Mouse (Mus musculus) G1E (cell line): Measurements from ENCODE around the gene Csgalnact2.

Experiments
- CTCF ChIP-seq: IDR thresholded peaks from 2 replicates; pipeline ENCODE4 v1.5.1; 2012; ENCODE audit warnings: low read depth, low read length, inconsistent platforms, mixed read lengths
- GATA1 ChIP-seq: IDR thresholded peaks from 2 replicates; pipeline ENCODE4 v1.6.1; 2012; ENCODE audit warnings: borderline replicate concordance, low read length, inconsistent platforms, mixed read lengths
- GATA2 ChIP-seq: IDR thresholded peaks from 2 replicates; pipeline ENCODE4 v1.6.1; 2012; ENCODE audit warnings: low read depth, low read length, inconsistent platforms, borderline replicate concordance
- POLR2AphosphoS5 ChIP-seq: IDR thresholded peaks from 2 replicates; pipeline ENCODE4 v1.6.1; 2012; ENCODE audit warnings: low read depth, low read length, inconsistent platforms; ENCODE audit not compliant: insufficient replicate concordance
- TAL1 ChIP-seq: conservative IDR thresholded peaks from 2 replicates; pipeline ENCODE4 v1.6.1; 2012; ENCODE audit warnings: low read depth, low read length, inconsistent platforms, mixed read lengths

DNA sequence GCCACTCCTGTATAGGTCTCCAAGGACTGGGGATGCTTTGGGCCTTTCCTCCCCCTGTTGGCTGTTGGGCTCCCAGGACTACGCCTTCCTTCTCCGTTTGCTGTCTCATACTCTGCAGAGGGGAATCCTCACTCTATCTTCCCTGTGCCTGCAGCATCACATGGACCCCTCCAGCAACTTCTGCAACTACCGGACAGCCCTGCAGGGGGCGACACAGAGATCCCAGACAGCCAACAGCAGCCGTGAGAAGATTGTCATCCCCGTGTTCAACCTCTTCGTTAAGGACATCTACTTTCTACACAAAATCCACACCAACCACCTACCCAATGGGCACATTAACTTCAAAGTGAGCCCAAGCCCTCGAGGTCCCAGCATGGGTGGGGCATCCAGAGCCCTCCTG, 51.0 kb downstream of the Csgalnact2 start:
- no peak; the same call in 1 of the 2 replicates for TF ChIP-seq CTCF
- no peak for TF ChIP-seq POLR2AphosphoS5
- TF ChIP-seq TAL1, result no peak
- TF ChIP-seq GATA1, result no peak
- no peak for TF ChIP-seq GATA2
